Mouse (Mus musculus): ENCODE results near the gene Crhr1.
A peak's percentile ranks its signal among the peaks of the same experiment; 100 is the strongest.

Crhr1 gene

DNA sequence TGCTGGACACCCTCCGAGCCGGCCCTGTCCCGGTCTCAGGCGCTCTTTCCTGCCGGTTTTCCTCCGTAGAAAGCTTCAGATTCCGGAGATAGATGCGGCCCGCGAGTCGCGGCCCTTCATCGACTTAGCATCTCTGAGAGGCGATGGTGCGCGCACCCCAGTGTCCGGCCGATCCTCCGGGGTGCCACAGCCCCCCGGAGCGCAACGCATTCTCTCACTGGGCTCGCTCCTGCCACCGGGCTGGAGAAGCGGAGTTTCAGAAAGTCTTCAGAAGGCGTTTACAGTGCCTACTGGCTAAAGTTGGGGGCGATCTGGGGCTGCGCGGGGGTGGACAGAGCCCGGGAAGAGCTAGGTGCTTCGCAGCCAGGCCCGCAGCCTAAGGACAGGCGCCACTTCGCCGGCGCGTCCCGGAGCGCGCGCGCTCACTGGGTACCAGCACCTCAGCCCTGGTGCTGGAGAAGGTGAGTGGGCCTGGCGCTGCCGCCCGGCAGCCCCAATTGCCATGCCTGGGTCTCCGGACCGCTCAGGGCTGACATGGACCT, 858 bp downstream of the Crhr1 start:
- DNase-seq (ENCODE audit: low read depth, low spot score): no peak

DNA sequence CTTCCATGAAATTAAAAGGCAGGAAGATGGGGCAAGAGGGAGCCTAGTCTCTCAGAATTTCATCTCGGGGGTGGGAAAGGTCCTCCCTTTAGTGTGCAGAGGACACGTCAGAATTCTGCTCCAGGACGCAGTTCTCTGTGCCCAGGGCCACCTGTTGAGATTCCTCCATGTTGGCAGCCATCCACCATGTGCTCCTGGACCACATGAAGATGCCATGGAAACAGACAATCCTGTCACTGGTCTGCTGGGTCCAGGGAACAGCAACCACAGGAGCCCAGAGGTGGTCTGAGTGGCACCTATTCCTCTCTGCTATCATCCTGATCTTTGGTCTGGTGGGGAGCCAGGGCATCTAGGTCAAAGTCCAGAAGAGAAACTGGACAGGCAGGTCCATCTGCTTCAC, 6.3 kb downstream of the Crhr1 start:
- no peak for DNase-seq (ENCODE audit: low read depth, low spot score)

DNA sequence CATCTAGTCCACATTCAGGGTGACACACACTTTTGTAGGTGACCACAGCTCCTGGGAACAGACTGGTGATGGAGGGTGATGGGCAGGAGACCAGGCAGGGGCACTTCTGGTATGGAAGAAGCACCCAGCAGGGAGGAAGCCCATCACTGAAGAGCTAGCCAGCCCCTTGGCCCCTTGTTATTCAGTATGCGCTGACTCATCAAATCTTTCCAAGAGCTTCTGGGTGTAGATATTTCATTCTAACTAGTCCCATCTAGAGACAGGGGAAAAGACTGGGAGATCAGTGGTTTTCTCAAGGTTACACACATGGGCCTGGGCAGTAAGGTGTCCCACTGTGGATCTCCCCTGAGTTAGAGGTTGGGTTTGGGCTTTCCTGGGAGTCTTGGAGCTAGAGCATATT, 12.3 kb downstream of the Crhr1 start:
- no peak for DNase-seq (ENCODE audit: low read depth, low spot score)

DNA sequence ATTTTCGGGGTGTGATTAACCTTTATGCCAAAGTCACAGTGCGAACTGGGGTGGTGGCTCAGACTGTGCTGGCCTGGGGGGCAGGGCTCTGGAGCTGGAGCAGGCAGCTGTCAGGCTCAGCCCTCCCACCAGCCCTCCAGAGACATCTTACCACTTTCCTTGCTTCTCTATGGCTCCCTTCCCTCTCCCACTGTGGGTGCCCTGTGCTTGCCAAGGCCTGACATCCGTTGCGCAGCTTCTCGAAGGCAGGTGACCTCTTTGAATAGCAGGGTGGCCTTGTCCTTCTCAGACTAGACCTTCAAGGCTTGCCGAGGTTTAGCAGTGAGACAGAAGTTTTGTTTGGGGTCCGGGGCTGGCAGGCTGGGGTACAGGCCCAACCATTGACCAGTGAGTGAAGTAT, 16.1 kb downstream of the Crhr1 start:
- no peak for DNase-seq (ENCODE audit: low read depth, low spot score)

DNA sequence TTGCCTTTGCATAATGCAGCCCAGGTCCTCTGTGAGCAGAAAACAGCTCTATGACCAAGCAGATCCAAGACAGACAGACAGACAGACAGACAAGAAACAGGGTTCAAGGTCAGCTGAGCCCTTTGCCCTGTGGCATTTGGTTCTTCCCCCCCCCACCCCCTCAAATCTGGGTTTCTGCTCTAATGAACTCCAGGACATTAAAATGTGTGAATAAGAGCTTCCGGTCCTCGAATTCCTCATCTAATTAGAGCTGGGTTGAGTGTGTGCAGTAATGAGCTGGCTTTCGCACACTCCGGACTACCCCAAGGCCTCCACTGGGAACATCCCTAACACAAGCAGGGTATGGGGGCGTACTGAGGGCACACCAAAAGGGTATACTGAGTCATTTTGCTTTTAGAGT, 18.3 kb downstream of the Crhr1 start:
- no peak for DNase-seq (ENCODE audit: low read depth, low spot score)

DNA sequence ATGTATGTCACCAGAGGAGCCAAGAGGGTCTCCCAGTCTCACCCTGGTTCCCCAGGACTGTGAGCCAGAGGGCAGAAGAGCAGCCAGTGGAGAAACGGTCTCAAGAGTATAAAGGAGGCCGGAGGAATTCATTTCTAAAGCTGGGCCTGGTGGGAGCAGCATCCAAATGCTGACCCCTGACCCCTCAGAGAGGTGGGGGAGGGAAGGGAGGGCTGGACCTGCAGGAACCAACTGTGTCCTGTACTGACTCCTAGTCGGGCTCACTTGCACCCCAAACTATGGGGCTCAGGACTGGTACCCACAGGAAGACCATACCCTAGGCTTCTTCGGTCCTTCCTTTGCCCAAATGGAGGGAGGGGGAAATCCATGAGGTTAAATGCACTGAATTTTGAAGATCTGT, 21.7 kb downstream of the Crhr1 start:
- DNase-seq (ENCODE audit: low read depth, low spot score): no peak

DNA sequence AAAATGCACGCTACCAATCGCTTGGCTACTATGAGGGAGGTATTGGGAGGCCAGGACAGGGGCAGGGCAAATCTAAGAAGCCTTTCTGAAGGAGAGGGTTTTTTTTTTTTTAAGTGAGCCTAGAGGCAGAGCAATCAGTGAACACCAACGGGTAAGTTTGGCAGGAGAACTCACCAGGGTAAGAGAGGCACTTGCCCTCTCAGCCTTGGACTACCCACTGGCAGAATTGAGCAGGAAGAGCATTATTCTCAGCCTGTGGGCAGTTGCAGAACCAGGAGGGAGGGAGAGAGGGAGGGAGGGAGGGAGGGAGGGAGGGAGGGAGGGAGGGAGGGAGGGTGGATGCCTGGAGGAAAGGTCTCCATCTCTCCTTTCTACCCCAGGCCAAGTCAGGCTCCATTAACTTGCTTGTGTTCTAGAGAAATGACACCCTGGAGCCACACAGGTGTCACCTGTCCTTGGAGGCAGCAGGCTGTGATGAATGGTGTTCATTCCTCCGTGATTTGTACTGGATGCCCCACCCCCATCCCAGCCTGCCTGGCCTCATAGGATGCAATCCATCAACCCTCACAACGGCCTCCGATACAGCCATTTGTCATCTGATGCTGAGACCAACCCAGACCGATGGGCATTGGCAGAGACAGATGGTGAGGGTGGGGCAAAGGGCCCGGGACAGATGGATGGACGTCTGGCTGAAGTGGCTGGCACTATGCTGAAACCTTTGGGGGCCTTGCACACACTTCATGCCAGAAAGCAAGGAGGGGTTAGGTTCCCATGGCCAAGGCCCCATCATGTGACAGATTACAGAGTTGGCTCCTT, 22.4 kb downstream of the Crhr1 start:
- DNase-seq (ENCODE audit: low read depth, low spot score): no peak

DNA sequence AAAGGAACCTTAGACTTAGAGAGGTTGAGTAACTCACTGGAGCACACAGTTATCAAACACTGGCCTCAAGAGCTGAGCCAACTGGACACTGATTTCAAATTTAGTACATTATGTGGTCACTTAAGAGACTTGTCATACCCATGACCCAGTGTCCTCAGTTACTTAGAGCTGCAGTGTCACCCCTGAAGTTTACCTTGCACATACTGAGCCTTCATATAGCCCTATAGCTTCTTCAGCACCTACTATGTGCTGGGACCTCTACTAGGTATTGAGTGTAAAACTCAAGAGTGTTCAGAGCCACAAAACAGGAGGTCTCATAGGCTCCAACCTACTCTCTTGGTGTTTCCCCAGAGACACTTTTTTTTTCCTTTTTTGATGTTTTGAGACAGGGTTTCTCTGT, 23.2 kb downstream of the Crhr1 start:
- no peak for DNase-seq (ENCODE audit: low read depth, low spot score)

DNA sequence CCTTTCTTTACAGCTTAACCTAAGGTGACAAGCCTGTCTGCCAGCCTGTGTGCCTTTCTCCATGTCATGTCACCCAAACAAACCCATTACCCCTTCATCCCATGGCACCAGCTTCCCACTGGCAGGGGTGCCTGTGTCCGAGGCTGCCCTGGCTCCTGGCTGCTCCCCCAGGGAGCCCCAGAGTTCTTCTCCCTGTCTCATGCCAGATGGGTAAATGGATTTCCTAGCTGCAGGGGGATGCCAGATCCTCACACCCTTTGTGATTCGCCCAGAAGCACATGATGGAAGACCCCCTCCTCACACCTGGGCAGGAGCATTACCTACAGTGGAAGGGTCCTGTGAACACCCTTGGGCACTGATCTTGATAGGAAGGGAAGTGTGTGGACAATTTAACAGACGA, 23.7 kb downstream of the Crhr1 start:
- no peak for DNase-seq (ENCODE audit: low read depth, low spot score)

DNA sequence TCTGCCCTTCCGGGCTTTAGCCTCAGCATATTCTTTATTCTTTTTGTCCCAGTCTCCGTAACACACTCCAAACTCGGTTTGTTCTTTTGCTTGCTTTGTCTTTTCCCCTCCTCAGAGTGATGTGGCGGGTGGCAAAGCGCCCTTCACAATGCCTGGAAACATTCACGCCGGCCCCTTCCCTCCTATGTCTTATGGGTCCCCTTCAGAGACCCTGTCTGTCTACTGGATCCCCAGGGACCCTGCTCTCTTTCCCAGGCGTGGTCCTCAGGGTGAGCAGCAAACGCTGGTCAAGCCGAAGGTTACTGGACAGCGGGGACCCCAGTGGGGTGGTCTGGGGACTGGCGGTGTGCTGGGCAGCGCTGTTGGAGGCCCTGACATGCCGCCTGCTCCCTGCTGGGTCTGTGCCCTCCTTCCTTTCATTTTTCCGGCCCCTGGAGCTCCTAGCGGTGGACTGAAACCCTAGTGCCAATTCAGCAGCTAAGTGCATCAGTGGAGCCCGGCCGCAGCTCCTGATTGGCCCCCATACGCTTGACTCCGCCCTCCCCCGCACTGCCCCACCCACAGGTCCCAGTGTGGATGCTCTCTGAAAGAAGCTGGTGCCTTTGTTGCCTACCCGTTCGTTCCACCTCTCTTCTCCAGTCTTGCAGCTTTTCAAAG, 25.1 kb downstream of the Crhr1 start:
- DNase-seq (ENCODE audit: low read depth, low spot score): peak; percentile 66

DNA sequence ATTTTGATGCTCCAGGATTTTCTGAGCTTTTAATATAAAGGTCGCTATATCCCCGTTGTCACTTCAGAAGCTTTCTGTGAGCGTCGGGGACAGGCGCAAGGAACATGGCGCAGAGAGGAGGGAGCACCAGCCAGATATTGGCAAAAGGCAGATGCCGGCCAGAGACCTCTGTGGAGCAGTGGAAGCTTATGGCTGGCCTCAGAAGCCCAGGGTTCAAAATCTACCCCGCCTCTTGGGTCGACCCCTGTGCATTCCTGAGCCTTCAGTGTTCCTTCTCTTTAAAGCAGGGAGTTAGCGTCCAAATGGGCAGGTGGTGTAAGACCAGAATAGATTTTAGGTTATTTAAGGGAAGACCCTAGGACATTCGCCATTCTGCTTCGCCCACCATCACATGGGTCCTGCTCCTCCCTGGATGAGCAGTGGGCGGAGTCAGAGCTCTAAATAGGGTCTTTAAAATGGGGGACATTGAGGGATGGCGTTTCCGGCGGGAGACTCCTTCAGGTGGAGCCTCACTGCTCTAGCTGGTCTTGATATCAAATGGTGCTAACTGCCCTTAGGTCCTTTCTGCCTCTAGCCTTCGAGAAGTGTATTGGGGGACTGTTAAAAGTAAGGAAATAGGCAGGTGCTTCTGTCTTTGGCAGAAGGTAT, 25.7 kb downstream of the Crhr1 start:
- DNase-seq (ENCODE audit: low read depth, low spot score): no peak

DNA sequence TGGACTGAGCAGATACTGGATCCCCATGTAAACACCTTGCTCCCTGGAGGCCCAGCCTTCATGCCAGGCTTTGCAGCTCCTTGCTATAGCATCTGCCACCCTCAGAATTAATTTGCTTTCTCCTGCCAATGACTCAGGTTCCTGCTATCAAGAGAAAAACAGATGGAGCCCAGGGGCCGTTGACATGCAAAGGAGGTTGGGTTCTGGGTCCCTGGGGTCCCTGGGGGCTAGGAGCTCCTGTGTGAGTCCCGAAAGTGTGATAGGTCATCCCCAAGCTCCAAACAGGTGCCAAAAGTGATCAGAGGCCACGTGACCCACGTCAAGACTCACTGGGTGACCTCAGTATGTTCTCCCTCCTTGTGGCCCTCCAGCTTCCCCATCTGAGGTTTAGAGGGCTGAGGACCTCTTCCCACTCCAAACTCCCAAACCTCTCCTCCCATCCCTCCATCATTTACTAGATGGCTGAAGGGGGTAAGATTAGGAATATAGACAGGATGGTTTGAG, 27.2 kb downstream of the Crhr1 start:
- no peak for DNase-seq (ENCODE audit: low read depth, low spot score)

DNA sequence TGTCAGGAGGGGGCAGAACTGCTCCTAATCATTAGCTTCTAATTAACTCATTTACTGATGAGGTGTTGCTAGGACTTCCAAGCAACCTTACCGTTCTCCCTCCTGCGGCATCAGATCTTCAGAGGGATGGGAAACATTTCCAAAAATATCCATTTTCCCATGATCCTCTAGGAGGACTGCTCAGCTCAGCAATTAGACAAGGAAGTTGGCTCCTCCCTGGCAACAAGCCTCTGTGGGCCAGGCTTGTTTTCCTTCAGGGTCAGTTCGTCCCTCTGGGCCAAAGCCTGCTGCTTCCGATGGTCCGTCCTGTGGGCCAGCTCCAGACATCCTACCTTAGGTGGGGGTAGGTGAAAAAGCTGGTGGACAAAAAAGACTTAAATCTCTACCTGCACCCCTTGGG, 28.5 kb downstream of the Crhr1 start:
- DNase-seq (ENCODE audit: low read depth, low spot score): no peak

DNA sequence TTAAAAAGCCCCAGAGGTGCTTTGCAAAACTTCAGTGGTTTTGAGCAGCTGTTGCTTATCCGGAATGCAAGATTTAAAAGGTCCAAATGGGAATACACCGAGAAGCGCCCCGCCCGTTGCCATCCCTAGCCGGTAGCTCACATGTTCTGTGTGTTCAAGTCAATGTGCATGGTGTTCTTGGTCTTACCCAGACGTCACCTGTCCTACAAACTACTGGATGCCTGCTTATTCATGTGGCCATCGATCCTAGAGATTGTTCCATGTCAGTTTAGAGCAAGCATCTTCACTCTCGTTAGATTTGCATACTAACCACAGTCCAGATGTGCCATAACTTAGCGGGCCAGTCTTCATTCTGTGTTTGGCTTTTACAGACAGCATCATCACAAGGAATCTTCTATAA, 31.6 kb downstream of the Crhr1 start:
- no peak for DNase-seq (ENCODE audit: low read depth, low spot score)

DNA sequence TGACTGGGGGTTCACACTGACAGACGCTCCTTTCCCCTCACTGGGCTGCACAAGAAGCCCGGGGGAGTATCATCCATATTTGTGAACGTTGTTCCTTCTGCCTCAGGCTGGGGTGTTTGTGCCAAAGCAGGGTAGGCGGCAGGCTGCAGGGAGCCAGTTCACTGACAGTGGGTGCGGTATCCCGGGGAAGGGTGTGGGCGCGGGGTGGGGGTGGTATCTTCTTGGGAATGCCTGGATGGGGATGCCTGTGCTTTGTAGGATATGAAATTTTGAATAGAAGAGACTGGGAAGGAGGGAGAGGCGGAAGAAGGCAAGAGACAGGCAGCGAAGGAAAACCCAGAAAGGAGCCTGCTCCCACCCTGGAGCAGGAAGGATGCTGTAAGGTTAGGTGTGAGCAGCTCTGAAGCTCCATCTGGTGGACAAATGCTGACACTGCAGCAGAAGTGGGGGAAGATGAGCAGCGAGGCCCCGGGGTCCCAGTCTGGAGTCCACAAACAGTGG, 38.7 kb downstream of the Crhr1 start:
- peak; percentile 58 for DNase-seq (ENCODE audit: low read depth, low spot score)

DNA sequence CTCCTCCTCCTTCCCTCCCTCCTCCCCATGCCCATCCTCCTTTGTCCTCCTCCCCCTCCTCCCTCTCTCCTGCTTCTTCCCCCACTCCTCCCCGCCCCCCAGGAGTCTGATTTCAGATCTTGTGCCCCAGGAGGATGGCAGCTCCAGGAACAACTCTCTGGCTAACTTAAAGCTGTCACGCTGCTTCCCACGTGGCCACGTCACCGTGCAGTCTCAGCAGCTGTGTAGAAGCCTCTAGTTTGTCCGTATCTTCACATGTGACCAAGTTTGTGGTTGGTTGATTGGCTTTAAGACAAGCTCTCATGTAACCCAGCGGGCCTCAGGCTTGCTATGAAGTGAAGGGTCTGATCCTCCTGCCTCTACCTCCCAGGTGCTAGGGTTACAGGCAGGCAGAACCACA, 46.2 kb downstream of the Crhr1 start:
- DNase-seq (ENCODE audit: low read depth, low spot score): no peak

DNA sequence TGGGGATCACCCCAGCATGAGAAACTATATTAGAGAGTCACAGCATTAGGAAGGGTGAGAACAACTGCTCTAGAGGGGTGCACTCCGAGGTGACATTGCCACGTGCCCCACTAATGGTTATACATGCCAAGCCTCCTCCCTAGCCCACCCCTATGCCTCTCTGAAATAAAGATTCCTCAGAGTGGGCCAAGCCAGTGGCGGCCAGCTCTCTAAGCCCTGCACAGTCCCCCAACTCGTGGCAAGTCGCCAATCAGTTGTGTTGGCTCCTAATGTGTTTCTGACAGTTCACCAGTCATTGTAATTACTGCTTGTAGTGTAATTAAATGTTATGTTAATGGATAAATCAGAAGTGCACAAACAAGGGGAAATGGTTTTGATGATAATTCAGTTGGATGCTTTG, 47.1 kb downstream of the Crhr1 start:
- no peak for DNase-seq (ENCODE audit: low read depth, low spot score)

DNA sequence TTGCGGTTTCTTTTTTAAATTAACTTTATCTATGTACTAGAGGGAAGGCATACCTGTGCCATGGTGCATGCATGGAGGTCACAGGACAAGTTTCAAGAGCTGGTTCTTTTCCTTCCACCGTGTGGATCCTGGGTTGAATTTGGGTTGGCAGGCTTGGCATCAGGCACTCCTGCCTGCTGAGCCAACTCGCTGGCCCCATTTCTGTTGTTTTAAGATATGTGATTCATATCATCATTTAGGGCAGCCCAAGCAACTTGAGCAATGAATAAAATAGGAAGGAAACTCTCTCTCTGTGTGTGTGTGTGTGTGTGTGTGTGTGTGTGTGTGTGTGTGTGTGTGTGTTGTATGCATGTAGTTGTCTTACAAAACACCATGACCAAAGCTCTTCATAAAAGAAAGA, 49.5 kb downstream of the Crhr1 start:
- DNase-seq (ENCODE audit: low read depth, low spot score): no peak

DNA sequence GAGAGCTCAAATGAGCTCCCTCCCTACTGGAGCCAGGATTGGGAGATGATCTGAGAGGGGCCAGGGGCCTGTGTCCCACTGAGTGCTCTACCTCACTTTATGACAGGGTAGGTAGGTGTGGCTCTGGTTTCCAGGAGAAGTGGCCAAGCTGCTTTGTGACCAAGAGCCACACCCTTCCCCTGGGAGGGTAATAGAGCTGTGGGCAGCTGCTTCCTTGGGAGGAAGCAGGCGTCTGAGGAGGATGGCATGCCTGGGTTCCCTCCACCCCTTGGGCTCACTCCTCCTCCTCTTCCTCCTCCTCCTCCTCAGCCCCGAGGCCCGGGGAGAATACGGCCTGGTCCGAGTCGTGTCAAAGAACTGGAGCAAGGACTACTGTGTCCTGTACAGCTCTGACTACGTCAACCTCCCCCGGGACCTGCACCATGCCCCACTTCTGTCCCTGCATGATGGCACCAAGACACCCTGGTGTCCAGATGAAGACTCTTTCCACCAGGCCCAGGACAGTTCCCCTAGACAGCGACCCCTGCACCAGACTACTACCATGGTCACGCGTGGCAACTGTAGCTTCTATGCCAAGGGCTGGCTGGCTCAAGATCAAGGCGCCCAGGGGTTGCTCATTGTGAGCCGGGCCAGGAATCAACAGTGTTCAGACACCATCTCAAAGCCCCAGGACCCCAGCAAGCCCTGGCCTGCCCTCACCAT, 53.6 kb downstream of the Crhr1 start, which contains the start of gene Sppl2c:
Gene Sppl2c, plus strand, starts transcription at position 193 of the 702 bp plus-strand sequence.
- no peak for DNase-seq (ENCODE audit: low read depth, low spot score)

DNA sequence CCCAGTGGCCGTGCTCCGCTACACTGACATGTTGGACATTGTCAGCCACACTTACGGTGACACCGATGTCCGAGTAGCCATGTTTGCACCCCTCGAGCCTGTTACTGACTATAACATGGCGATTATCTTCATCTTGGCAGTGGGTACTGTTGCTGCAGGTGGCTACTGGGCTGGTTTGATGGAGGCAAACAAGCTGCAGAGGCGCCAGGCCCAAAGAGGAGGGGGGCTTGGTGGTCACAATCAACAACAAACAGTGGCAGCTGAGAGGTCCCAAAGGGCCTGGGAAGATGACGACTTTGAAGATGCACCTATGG, 54.1 kb downstream of the Crhr1 start:
- DNase-seq (ENCODE audit: low read depth, low spot score): no peak

DNA sequence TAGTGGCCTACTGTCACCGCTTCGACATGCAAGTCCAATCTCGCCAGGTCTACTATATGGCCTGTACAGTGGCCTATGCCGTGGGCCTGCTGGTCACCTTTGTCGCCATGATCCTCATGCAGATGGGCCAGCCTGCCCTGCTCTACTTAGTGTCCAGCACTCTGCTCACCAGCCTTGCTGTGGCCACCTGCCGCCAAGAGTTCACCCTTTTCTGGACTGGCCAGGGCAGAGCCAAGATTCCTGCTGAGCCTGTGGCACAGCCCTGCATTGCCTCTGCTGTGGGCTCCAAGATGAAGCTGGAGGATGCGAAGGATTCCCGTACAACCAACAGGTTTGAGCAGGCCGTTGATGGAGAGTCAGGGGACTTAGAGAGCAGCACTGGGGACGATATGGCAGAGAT, 55.1 kb downstream of the Crhr1 start:
- no peak for DNase-seq (ENCODE audit: low read depth, low spot score)

DNA sequence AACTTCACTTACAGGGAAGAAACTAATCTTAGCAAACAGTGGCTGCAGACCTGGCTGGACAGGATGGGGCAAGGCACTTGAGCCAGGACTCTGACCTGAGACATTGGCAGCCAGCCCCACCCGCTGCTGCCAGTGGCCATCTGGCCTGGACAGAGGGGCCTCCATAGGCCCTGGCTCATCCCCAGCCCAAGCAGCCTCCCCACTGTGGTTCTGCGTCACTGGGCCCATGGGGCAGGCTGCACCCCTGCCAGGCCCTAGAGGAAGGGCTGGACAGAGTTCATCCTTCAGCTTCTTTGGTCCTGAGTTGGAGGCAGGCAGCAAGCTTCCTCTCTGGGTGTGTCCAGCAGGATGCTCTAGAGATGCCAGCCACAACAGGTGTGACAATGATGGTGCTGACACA, 57.4 kb downstream of the Crhr1 start:
- DNase-seq (ENCODE audit: low read depth, low spot score): no peak
